Mouse (Mus musculus) midbrain, postnatal 0 days (tissue): Measurements from ENCODE around the gene Rtl8a. TPM values are rescaled to one million over a fixed set of nuclear protein-coding genes. Genes with fewer than 3 reads are reported as not detected.
"Not testable (repeated sequence)": the region's sequence is repeated elsewhere in the genome, so short reads cannot be mapped to it uniquely, and the experiment has no call there.

ENCODE experiments used
- ATAC-seq: fragments of 200-750 bp; cut with Nextera tagmentation; 2 replicates; pipeline ENCODE4 v1.8.0; 2017; ENCODE audit warnings: moderate number of reproducible peaks, mild to moderate bottlenecking, moderate TSS enrichment, moderate library complexity; ENCODE audit not compliant: low FRiP score
- DNase-seq: peaks from one replicate; pipeline ENCODE4 v3.0.0-alpha.2; 2015; ENCODE audit warnings: low spot score
- H3K27ac ChIP-seq: fragments of 300-500 bp; sonication (generic); 2 replicates; pipeline ENCODE4 v1.5.1; 2014; ENCODE audit warnings: low read depth, mild to moderate bottlenecking, low read length, mixed read lengths
- H3K27me3 ChIP-seq: fragments of 300-500 bp; sonication (generic); 2 replicates; pipeline ENCODE4 v1.6.1; 2014; ENCODE audit warnings: low read length, control low read depth, mixed read lengths; ENCODE audit not compliant: insufficient read depth
- H3K36me3 ChIP-seq: fragments of 300-500 bp; sonication (generic); 2 replicates; pipeline ENCODE4 v1.6.1; 2014; ENCODE audit warnings: low read length, control low read depth, mixed read lengths; ENCODE audit not compliant: insufficient read depth
- H3K4me1 ChIP-seq: fragments of 300-500 bp; sonication (generic); 2 replicates; pipeline ENCODE4 v1.6.1; 2014; ENCODE audit warnings: mild to moderate bottlenecking, control low read depth, antibody characterized with exemption, low read length, mixed read lengths; ENCODE audit not compliant: insufficient read depth
- H3K4me2 ChIP-seq: fragments of 300-500 bp; sonication (generic); 2 replicates; pipeline ENCODE4 v1.6.1; 2014; ENCODE audit warnings: low read depth, mild to moderate bottlenecking, low read length, mixed read lengths; ENCODE audit not compliant: poor library complexity, severe bottlenecking
- H3K4me3 ChIP-seq: fragments of 300-500 bp; sonication (generic); 2 replicates; pipeline ENCODE4 v1.5.1; 2014; ENCODE audit warnings: low read depth, mild to moderate bottlenecking, low read length, moderate library complexity
- H3K9ac ChIP-seq: fragments of 300-500 bp; sonication (generic); replicated peaks from 2 replicates; pipeline ENCODE4 v1.6.1; 2014; ENCODE audit warnings: mild to moderate bottlenecking, low read length, moderate library complexity, mixed read lengths; ENCODE audit not compliant: poor library complexity, severe bottlenecking
- H3K9me3 ChIP-seq: fragments of 300-500 bp; sonication (generic); 2 replicates; pipeline ENCODE4 v1.6.1; 2016; ENCODE audit warnings: low read length, control low read depth
- CTCF ChIP-seq: IDR thresholded peaks from 2 replicates; pipeline ENCODE4 v1.5.1; 2016; ENCODE audit warnings: antibody characterized with exemption, mild to moderate bottlenecking
- WGBS: fragments of 180-500 bp; shearing (Covaris S2); extraction: QIAGEN DNeasy Blood & Tissue Kit; methylation state at CpG from one replicate; pipeline ENCODE4 v1.1.7; 2014; 5-methylcytosine and 5-hydroxymethylcytosine counted together
- polyA plus RNA-seq: library from polyadenylated mRNA; unstranded; fragments of >200 nt; fragmentation: Nextera tagmentation; extraction: Ambion mirVana; gene quantifications from 2 replicates; pipeline ENCODE4 v1.2.1, GENCODE M21; 2015
- total RNA-seq: library from RNA; depleted of rRNA; stranded (reverse); fragments of >200 nt; gene quantifications from 2 replicates; pipeline ENCODE4 v1.2.3, GENCODE M21; 2014; rRNA removed

The Rtl8a gene
- total and polyA plus RNA-seq, 2 experiments from 2014 or later, result 307 to 323 TPM

- DNase-seq (peak; percentile 78), ATAC-seq (no peak)
- no peak overlapping the region for H3K9ac ChIP-seq
- H3K36me3 ChIP-seq, result no peaks in the 10 kb centered on the region
- no peak overlapping the region for H3K27ac ChIP-seq
- no peaks in the 10 kb centered on the region for H3K27me3 ChIP-seq
- no peak overlapping the region for H3K4me2 ChIP-seq
- peak; percentile 78 for TF ChIP-seq CTCF
- H3K9me3 ChIP-seq, result no peaks in the 10 kb centered on the region
- no peak overlapping the region for H3K4me3 ChIP-seq
- WGBS, result 4% methylated on average over 3 of the region's 3 CpGs
- no peaks in the 10 kb centered on the region for H3K4me1 ChIP-seq
Measured at GRCm38 (mm10) chrX:53610571-53610970, 32.9 kb downstream of the Rtl8a start.

- peak within 1 kb of the TSS; percentile 57 for H3K4me2 ChIP-seq
- H3K9me3 ChIP-seq, H3K27me3 ChIP-seq, H3K36me3 ChIP-seq, DNase-seq, ATAC-seq, H3K4me1 ChIP-seq: not testable (repeated sequence)
- H3K27ac ChIP-seq, result peak within 1 kb of the TSS; percentile 87
- 57% methylated on average over 3 of the region's 4 CpGs for WGBS
- H3K9ac ChIP-seq, result peak within 1 kb of the TSS; percentile 67
- peak within 1 kb of the TSS; percentile 43 for H3K4me3 ChIP-seq
Measured at GRCm38 (mm10) chrX:53608879-53609278, 34.6 kb downstream of the Rtl8a start, which contains the start of gene Gm14597. Gm14597 (minus strand) TSS chrX:53608979.

GRCm38 (mm10) chrX:53608122-53608813 lies 35.2 kb downstream of the Rtl8a start:
- no peak for TF ChIP-seq CTCF
- 18% methylated on average over 17 of the region's 18 CpGs for WGBS

GRCm38 (mm10) chrX:53607242-53608121 lies 36.0 kb downstream of the Rtl8a start, which contains the start of gene Rtl8c:
Rtl8c (plus strand) TSS chrX:53608032.
- H3K4me2 ChIP-seq, result peak within 1 kb of the TSS; percentile 57
- peak within 1 kb of the TSS; percentile 43 for H3K4me3 ChIP-seq
- H3K27me3 ChIP-seq, result no peaks in the 10 kb centered on the region
- no peaks in the 10 kb centered on the region for H3K4me1 ChIP-seq
- no peaks in the 10 kb centered on the region for H3K9me3 ChIP-seq
- 20% methylated on average over 19 of the region's 20 CpGs for WGBS
- H3K27ac ChIP-seq, result peak within 1 kb of the TSS; percentile 87
- peak within 1 kb of the TSS; percentile 67 for H3K9ac ChIP-seq
- DNase-seq (peak; percentile 88), ATAC-seq (peak; percentile 95)
- peak; percentile 46 for TF ChIP-seq CTCF
- H3K36me3 ChIP-seq, result no peaks in the 10 kb centered on the region

More at GRCm38 (mm10) chrX:53608122-53608813, 35.2 kb downstream of the Rtl8a start:
- ATAC-seq, result peak; percentile 53
- H3K4me1 ChIP-seq, result no peaks in the 10 kb centered on the region
- no peaks in the 10 kb centered on the region for H3K36me3 ChIP-seq
- peak overlapping the region; percentile 67 for H3K9ac ChIP-seq
- peak overlapping the region; percentile 43 for H3K4me3 ChIP-seq
- peak; percentile 24 for DNase-seq
- peak overlapping the region; percentile 57 for H3K4me2 ChIP-seq
- H3K27ac ChIP-seq, result peak overlapping the region; percentile 87
- no peaks in the 10 kb centered on the region for H3K27me3 ChIP-seq
- no peaks in the 10 kb centered on the region for H3K9me3 ChIP-seq

GRCm38 (mm10) chrX:53606176-53606575 lies 37.3 kb downstream of the Rtl8a start:
- not testable (repeated sequence) for H3K27me3 ChIP-seq, DNase-seq, H3K4me3 ChIP-seq, H3K9me3 ChIP-seq, H3K36me3 ChIP-seq, H3K4me1 ChIP-seq, H3K4me2 ChIP-seq, ATAC-seq, H3K9ac ChIP-seq, H3K27ac ChIP-seq
- 19% methylated on average over 1 of the region's 1 CpGs for WGBS

GRCm38 (mm10) chrX:53599993-53600392 lies 43.5 kb downstream of the Rtl8a start:
- 0% methylated on average over 1 of the region's 2 CpGs for WGBS
- not testable (repeated sequence) for H3K4me3 ChIP-seq, H3K9me3 ChIP-seq, H3K4me1 ChIP-seq, ATAC-seq, H3K9ac ChIP-seq, DNase-seq, H3K4me2 ChIP-seq, H3K27ac ChIP-seq, H3K36me3 ChIP-seq, H3K27me3 ChIP-seq
- peak; percentile 62 for TF ChIP-seq CTCF

Other genes with a start within 250 kb of the Rtl8a start
- not detected in 2 replicates for gene Etd, start 208.8 kb downstream of the Rtl8a start, total RNA-seq
- not detected in 2 replicates for gene Etd, start 208.8 kb downstream of the Rtl8a start, polyA plus RNA-seq
- gene Rtl8c, start 35.6 kb downstream of the Rtl8a start, total RNA-seq, result 83.2 and 132 TPM in 2 replicates
- gene Rtl8c, start 35.6 kb downstream of the Rtl8a start, polyA plus RNA-seq, result 251 and 255 TPM in 2 replicates
- not detected in 2 replicates for gene Gm14597, start 34.7 kb downstream of the Rtl8a start, total RNA-seq
- not detected in 2 replicates for gene Gm14597, start 34.7 kb downstream of the Rtl8a start, polyA plus RNA-seq
- 323 and 356 TPM in 2 replicates for gene Rtl8b, start 26.7 kb upstream of the Rtl8a start, total RNA-seq
- 268 and 275 TPM in 2 replicates for gene Rtl8b, start 26.7 kb upstream of the Rtl8a start, polyA plus RNA-seq
- gene 4930502E18Rik, start 81.1 kb upstream of the Rtl8a start, total RNA-seq, result 0.38 TPM in 1 of 2 replicates, not detected in the other
- 0.45 and 0.49 TPM in 2 replicates for gene 4930502E18Rik, start 81.1 kb upstream of the Rtl8a start, polyA plus RNA-seq
- gene 1700013H16Rik, start 114.1 kb upstream of the Rtl8a start, total RNA-seq, result not detected in 2 replicates
- gene 1700013H16Rik, start 114.1 kb upstream of the Rtl8a start, polyA plus RNA-seq, result not detected in 2 replicates
- gene Zfp36l3, start 132.7 kb upstream of the Rtl8a start, total RNA-seq, result not detected in 2 replicates
- gene Zfp36l3, start 132.7 kb upstream of the Rtl8a start, polyA plus RNA-seq, result not detected in 2 replicates
- gene Xlr, start 154.0 kb upstream of the Rtl8a start, total RNA-seq, result 0.77 and 1.5 TPM in 2 replicates
- 2.9 and 4.8 TPM in 2 replicates for gene Xlr, start 154.0 kb upstream of the Rtl8a start, polyA plus RNA-seq